Mouse (Mus musculus) spleen, postnatal 4 days (tissue): Measurements from ENCODE around the gene Nrd1.
A peak's percentile ranks its signal among the peaks of the same experiment; 100 is the strongest.

Experiments
- DNase-seq, 2 experiments: peaks; one replicate each; pipeline ENCODE4 v3.0.0; 2022; ENCODE audit warnings: low spot score in 2 of 2

The Nrd1 gene

DNA sequence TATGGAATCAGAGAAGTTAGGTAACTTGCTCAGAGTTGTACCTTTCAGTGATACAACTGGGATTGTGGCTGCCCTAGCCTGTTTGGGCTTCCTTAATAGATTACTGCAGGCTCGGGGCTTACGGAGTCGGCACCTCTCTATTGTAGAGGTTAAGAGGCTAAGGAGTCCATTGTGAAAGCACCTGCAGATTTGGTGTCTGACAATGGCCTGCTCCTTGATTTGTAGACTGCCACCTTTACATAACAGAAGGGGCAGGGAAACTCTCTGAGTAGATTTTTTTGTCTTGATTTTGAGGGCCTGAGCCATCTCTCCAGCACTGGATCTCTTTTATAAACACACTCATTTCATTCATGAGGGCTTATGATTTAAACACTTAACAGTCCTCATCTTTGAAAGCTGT, 26.1 kb downstream of the Nrd1 start:
- DNase-seq = no peak

DNA sequence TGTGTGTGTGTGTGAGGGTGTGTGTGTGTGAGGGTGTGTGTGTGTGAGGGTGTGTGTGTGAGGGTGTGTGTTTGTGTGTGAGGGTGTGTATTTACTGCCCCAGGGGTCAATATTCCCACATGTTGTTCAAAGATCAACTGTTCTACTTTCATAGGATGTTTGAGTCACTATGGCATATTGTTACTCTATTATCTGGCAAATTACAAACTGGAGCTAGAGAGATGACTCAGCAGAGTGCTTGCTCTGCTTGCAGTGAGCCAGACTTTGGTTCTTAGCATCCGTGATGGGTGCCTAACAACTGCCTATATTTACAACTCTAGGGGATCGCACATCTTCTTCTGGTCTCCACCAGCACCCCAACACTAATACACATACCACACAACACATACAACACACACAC, 29.4 kb downstream of the Nrd1 start:
- no peak for DNase-seq

DNA sequence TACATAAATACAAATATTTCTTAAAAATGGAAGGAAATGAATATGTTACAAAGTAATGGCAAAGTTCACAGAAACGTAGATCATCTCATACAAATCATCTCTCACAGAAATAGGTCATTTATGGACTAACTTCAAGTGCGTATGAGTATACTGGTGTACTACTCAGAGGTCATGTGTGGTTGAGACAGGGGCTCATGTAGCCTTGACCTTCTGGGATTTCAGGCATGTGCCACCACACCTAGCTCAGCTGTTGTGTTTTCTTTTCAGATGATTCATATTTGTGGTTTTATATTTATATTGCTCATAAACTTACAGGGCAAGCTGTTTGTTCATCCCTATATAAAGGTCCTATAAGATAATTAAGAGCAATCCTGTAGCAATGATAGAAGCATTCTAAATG, 29.8 kb downstream of the Nrd1 start:
- DNase-seq = no peak

DNA sequence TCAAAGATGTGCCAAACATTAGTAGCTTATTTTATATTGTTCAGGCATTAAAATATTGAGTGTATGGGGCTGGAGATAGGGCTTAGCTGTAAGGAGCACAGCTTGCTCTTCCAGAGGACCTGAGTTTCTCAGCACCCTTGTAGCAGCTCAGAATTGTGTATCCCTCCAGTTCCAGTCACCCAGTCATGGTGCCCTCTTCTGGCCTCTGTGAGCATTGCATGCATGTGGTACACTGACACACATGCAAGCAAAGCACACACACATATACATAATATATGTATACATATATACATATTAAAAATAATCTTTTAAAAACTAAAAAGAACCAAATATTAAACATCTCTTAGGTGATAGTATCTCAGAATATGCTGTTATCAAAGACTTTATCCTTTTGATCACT, 35.9 kb downstream of the Nrd1 start:
- peak; percentile 68 to 86 for DNase-seq

DNA sequence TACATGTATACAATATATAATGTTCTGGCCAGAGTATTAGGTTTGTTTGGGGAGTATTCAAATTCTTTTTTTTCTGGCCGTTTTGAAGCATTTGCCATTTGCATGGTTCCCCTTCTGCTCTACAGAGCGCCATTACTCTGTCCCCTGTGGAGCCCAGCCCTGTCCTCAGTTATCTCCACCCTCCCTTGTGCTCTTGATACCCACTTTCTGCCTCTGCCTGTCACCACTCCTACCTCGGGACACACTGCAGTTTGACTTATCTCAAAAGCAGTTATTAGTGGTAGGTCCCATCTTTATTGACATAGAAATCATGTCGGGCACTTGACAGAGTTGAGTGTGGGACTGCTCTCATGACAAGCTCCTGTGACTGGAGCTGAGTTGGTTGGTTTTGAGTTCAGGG, 42.3 kb downstream of the Nrd1 start:
- no peak for DNase-seq

DNA sequence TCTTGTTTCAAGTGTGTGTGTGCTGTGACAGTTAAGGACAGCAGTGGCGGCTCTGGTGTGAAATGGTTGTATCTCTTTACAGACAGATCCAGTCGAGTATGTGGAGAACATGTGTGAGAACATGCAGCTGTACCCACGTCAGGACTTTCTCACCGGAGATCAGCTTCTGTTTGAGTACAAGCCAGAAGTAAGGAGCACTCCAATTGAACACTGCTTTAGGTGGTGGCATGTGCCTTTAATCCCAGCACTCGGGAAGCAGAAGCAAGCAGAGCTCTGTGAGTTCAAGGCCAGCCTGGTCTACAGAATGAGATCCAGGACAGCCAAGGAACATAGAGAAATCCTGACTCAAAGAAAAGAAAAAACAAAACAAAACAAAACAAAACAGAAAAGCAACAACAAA, 42.8 kb downstream of the Nrd1 start:
- DNase-seq = no peak

DNA sequence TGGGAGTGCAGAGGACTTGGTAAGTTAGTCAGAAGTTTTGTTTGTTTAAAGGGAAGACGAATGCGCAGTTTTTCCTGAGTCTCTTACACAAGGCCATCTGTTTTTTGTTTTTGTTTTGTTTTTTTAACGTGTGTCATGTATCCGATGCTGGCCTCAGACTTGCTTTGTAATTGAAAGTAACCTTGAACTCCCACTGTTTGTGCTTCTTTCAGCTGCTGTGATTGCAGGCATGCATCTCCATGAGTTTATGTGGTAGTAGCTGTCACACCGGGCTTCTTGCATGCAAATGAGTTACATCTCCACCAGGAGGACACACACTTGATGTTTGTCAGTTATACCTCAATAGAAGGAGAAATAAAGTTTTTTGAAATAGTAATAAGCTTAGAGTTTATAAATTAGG, 43.3 kb downstream of the Nrd1 start:
- no peak for DNase-seq

DNA sequence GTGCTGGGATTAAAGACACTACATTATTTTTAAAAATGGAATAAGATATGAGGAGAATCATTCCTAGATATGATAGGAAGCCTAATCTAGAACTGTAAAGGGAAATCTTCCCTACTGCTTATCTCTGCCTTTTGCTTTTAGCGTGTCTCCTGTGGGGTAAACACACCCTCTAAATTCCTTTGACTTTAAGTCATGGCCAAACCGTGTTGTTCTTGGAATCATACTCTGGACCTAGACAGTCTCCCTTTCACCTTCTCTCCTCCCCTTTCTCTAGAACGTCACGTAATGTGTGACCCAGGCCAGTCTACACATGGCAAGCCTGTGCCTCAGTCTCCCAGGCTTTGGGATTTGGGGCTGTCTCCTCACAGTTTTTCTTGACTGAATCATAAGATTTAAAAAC, 47.8 kb downstream of the Nrd1 start:
- DNase-seq = no peak

DNA sequence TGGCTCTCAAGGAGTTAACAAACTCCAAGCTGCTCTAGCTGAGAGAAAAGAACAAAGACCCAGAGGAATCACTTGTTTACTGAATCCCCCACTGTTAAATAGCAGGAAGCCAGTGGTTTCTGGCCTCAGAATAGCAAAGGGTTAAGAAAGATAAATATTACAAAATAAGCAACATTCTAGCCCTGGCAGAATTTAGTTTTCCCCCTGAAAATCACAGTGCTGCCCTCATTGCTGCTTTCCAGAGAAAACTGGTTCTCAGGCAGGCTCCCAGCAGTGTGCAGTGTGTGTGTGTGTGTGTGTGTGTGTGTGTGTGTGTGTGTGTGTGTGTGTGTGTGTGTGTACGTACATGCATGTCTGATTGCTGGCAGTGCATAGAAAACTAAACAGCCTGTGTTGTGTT, 51.8 kb downstream of the Nrd1 start:
- no peak for DNase-seq

DNA sequence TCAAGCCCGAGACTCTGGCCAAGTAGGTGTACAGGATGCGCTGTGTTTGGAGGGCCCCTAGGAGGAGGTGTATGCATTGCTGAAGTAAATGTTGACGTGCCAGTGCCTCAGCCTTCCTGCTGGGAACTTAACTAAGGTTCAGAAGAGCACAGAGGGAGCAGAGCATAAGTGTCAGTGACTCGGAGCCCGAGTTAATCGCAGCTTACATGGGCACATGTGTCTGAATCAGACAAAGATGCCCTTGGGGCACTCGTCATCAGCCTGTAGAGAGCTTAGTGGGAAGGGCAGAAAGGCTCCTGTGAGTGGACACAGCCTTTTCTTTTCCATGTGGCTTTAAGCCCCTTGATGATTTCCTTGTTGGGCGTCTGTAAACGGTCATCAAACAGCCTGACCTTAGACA, 53.5 kb downstream of the Nrd1 start:
- DNase-seq = no peak

DNA sequence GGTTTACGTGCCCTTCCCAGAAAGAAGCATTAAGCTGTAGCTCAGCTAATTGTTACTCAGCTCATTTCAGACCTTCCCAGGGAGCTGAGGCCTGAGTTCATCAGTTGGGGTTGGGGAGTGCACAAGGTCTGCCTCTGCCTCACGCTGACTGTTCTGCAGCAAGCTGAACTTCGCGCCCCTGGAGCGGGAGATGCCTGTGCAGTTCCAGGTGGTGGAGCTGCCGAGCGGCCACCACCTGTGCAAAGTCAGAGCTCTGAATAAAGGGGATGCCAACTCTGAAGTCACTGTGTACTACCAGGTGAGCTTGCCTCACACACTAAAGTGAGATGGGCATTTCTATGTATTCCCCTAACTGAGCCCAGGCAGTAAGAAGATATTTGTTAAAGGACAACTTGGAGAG, 55.9 kb downstream of the Nrd1 start:
- no peak for DNase-seq

DNA sequence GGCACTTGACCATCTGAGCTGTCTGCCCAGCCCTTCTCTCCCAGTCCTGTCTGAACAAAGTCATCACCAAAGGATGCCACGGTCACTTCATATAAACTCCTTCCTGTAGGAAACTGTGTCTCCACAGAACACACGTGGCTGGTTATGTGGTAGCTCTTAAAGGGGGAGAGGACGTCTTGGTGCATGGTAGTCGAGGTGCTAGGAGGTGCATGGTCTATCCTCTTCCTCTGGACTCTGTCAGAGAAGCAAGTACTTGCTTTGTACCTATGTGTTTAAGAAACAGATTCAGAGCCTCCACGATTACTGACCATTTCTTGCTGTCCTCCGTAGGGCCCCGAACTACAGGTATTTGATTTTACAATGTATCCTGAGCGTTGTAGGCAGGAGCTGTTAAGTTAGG, 57.2 kb downstream of the Nrd1 start:
- no peak for DNase-seq

DNA sequence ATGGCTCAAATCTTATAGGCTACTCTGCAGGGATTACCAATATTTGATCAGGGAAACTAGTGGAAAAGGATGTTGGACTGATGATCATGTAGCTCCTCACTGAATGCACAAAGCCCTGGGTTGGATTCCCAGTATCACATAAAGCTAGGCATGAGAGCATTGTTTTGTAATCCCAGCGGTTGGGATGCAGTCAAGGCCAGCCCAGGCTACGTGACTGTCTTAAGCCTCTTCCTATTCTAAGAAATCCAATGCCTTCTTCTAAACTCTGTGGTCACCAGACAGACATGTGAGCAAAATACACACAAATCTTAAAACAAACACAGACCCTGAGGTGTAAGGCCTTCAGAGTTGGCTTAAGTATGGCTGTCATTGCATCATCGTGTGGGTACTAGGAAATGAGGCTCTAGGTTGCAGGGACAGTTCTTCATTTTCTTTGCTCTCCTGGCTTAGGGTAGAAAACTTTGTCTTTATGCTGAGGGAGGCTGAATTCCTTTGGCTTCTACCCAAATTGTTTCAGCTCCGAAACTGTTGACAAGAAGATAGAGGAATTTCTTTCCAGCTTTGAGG, 58.9 kb downstream of the Nrd1 start:
- DNase-seq = no peak

DNA sequence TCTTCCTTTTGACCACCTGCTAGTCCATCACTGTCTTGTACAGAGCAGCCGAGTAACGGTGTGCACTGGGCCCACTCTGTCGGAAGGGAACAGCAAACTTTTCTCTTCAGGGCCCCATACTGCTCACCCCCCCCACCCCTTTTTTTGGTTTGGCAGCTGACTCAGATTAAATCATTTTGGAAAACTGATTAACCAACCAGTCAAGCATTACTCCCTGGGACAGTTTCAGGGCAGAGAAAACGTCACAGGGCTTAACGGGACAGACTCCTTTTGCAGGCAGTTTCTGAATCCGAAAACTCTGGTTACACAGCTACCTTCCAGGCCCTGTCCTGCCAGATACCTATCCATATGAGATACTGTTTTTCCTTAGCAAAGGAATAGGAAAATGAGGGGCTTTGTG, 64.5 kb downstream of the Nrd1 start:
- no peak for DNase-seq

DNA sequence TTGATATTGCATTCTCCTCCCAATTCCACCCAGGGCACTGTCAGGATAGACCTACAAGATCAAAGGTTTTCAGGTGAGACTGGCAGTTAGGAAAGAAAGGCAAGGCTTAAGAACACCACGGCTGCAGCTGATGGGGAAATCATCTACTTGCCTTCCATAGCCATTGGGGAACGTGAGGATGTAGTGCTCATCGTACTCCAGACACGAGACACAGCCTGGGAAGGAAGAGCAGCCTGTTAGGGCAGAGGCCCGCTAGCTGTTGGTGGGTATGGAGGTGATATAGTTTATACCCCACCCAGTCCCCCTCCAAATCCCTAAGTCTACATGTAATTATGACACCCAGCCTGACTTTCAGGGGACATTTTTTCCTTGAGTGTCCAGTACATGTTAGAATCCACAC, 65.3 kb downstream of the Nrd1 start:
- no peak for DNase-seq

DNA sequence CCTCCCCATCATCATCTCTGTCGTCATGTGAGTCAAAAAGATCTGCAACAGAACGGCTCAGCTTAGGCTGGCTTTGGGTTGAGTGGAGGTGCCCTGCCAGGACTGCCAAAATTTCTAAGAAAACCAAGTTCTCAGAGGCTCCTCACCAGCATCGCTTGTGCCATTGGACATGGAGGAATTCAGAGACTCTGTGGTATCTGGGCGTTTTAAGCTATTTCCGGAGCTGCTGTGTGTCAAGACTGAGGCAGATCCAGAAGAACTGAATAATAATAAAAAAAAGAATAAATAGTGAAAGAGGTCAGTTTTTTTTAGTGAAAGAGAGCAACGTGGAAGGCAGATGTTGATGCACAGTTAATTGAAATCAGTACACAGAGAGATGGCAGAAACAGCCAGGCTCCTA, 72.4 kb downstream of the Nrd1 start:
- DNase-seq = no peak

DNA sequence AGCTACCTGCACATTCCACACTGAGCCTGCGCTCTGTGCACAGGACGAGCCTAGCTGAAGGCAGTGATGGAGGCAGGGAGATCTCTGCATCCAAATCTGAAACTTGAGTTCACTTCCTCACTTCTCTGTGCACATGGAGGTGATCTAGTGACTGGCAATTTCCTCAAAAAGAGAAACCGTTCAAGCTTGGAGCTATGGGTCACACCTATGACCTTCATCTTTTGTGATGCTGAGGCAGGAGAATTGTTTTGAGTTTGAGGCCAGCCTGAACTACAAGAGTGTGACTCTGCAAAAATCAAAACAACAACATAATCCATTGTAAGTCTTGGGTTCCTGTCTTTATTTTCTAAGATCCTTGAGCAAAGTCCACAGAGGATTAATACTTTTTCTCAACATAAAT, 72.8 kb downstream of the Nrd1 start:
- no peak for DNase-seq

DNA sequence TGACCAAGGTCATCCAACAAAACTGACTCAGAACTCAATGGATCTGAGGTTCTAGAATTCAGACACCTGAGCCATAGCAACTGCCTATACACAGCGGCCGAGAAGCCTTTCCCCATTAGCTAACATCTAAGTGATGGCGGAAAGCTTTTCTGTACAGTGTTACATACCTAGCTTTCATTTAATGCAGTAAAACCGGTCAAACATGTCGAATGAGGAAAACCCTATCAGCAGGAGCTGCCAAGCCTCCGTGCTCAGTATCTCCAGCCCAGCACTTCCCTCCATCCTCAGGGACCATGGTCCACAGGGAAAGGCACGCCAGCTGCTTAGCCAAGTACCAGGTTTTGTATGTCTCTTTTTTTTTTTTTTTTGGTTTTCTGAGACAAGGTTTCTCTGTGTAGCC, 78.5 kb downstream of the Nrd1 start:
- DNase-seq = no peak

DNA sequence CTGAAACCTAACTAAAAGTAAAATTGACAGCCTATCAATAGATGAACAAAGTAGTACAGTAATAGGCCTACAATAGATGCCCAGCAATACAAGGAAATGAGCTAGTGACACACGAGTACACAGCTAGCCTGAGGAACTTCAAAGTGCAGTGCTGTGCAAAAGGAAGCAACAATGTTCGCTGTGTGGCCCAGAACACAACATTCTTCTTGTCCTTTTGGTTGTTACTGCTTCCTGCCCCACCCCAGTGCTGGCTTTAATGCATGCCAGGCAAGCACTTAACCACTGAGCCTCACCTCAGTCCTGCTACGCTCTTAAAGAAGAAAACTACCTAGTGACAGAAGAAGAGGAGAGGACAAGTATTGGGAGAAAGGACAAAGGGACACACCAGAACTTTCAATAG, 79.2 kb downstream of the Nrd1 start:
- no peak for DNase-seq

DNA sequence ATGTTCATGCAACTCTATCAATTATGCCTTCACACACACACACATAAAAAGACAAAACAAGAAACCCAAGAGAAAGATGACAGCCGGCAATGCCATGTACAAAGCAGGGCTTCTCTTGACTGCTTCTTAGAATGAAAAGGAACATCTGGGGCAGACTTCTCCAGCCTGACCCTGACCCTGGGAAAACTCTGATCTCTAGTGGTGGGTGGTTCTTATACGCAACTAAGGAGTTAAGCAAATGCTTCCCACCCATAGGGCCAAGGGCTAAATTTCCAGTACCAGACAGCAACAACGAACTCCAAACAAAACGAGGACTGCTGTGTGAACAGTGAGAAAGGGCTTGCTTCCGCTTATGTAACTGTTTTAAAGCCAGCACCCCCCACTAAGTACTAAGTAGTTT, 79.7 kb downstream of the Nrd1 start:
- DNase-seq = no peak

DNA sequence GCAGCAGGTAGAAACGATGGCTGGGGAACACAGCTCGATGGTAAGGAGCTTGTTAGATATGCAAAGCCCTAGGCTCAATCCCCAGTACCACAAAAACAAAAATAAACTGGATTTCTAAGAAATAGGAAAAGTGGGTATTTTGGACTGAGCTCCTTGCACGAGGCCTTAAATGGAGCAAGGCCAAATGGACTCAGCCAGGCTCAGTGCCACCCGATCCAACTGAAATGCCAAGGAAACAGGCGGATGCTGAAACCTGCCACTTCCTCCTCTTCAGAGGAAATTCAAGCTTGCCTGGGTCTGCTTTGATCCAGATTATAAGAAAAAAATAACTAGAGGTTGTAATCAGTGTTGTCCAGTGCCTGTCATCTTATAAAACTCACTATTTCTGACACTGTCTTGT, 88.7 kb downstream of the Nrd1 start:
- DNase-seq = no peak

DNA sequence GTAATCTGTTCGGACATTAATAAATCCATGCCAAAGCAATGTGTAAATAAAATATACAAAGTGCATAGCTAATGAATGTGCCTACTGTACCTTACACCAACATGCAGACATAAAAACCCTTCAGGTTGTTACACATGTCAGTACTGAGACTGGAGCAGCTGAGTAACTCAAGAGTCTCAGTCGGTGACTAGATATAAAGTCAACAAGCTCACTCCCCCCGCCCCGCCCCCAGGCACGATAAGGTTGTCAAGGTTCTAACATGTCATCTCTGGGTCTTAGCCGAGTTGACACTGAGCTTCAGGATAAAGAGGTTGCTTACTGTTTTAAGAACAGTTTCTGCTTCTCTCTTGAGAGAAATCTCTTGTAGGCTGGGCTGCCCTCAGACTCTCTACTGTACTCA, 89.5 kb downstream of the Nrd1 start:
- DNase-seq = no peak

DNA sequence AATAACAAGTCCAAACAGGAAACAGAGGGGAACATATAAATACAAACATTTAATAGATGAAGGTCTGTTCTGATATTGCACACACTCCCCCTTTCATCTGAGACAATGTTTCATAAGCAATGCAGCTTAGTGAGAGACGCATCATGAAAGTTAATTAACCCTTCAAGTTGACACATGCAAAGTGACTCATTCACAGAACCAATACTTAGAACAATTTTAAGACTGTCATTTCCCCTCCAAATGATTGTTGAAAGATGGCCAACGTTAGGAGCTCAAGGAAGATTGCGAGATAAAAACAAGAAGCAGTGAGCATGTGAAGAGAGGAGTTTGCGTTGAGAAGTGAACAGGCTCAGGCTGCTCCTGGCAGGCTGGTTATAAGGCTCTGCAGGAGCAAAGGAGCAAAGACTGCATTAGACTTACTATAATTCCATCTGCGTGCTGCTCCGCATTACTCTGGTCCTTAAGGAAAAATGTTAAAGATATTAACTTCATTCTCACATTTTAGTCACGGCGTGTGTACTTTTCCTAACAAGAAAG, 90.9 kb downstream of the Nrd1 start:
- DNase-seq = no peak

DNA sequence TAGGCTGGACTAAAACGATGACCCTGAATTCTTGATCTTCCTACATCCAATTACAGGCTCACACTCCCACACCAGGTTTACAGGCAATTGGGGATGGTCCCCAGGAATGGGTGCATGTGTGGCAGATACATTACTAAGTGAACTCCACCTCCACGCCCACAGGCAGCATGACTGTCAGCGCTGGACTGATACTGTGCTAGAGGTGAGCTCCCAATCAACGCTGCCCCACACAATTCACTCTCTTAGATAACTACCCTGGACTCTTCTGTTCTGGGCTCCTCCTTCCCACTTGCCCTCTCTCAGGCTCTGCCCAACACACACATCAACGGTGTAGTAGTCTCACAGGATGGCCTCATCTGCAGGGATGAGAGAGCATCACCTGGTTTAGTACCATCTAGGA, 91.9 kb downstream of the Nrd1 start:
- no peak for DNase-seq

DNA sequence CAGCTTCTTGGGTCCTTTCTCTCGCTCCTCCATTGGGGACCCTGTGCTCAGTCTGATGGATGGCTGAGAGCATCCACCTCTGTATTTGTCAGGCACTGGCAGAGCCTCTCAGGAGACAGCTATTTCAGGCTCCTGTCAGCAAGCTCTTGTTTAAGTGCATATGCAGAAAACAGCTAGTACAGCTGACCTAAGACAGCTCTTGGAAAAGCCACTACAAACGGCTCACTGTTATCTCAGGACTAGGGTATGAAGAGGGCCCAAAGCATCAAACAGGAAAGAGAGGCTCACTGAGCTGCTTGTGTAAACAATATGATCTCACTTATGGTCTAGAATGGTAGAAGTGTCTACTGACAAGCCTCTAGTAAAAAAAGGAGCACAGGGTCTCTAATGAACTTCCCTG, 93.8 kb downstream of the Nrd1 start:
- no peak for DNase-seq
